Mouse (Mus musculus): ENCODE results near the gene Cops7b. TPM values are rescaled to one million over a fixed set of nuclear protein-coding genes. Genes with fewer than 3 reads are reported as not detected.

Cops7b gene
- 11.5 to 14.7 TPM (median 14.4 TPM) in 4 replicates for total RNA-seq (2023; ENCODE audit: inconsistent age)

DNA sequence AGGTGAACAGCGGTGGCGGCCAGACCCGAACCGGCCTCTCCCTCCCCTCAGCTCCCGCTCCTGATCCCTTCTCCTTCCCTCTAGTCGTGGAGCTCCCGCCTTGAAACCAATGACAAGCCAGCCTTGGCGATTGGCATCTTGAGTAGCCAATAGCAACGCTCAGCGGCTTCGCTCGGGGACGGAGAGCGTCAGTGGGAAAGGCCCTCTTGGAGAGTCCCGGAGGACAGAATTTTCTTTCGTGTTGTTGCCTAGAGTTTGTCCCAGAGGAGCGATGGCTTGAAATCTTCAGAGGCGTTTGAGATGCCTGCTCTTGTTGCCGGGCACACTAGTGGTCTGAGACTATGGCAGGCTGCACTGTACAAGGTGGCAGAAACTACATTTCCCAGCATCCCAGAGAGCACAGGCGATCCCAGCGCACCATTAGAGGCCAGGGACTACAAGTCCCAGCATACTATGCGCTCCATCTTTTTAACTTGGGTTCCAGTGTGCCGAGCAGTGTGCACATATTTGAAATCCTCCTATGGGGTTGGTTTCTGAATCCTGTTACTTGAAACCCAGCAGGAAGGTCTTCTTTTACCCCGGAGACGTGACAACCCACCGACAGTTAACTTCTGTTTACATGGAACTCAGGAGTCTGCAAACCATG lies at the start of gene Cops7b, which contains the start of gene Pde6d:
Gene Cops7b (plus strand): TSS at position 454 of the 646 bp plus-strand sequence.
Gene Pde6d (minus strand): TSS at position 179 of the 646 bp plus-strand sequence.

Other genes starting within 250 kb of the Cops7b start
- gene Ncl, start 223.5 kb upstream of the Cops7b start, total RNA-seq (2023; ENCODE audit: inconsistent age), result 528 to 575 TPM (median 550 TPM) in 4 replicates
- not detected in 4 replicates for gene Nmur1, start 156.7 kb upstream of the Cops7b start, total RNA-seq (2023; ENCODE audit: inconsistent age)
- gene Tex44, start 156.6 kb upstream of the Cops7b start, total RNA-seq (2023; ENCODE audit: inconsistent age), result not detected in 4 replicates
- 1,773 to 1,963 TPM (median 1,863 TPM) in 4 replicates for gene Ptma, start 56.2 kb upstream of the Cops7b start, total RNA-seq (2023; ENCODE audit: inconsistent age)
- 17.6 to 25.3 TPM (median 23.5 TPM) in 4 replicates for gene Pde6d, start 275 bp upstream of the Cops7b start, total RNA-seq (2023; ENCODE audit: inconsistent age)
- not detected in 4 replicates for gene Nppc, start 87.7 kb downstream of the Cops7b start, total RNA-seq (2023; ENCODE audit: inconsistent age)
- gene Dis3l2, start 120.9 kb downstream of the Cops7b start, total RNA-seq (2023; ENCODE audit: inconsistent age), result 22.3 to 23.6 TPM (median 22.8 TPM) in 4 replicates

Data from B cell, adult (primary cell).